Mouse (Mus musculus): ENCODE measurements around the gene Gm4894.

The Gm4894 gene

DNA sequence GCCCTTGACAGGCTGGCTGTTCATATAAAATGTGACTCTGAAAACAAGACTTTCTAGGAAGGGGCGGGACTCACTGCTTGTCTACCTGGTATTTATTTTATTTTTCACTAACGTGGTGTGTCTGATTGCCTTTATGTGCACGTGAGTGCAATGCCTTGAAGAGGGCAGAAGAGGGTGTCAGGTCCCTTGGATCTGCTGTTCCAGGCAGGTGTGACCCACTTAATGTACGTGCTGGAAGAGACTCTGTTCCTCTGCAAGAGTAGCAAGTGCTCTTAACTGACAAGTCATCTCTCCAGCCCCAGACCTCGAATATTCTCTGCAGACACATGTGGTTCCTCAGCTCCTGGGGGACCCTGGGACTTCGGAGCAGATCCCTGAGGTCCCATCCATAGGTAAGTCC lies at the start of gene Gm4894:
Gene Gm4894, plus strand, starts transcription at position 301 of the 400 bp plus-strand sequence.
- DNase-seq: no peak

DNA sequence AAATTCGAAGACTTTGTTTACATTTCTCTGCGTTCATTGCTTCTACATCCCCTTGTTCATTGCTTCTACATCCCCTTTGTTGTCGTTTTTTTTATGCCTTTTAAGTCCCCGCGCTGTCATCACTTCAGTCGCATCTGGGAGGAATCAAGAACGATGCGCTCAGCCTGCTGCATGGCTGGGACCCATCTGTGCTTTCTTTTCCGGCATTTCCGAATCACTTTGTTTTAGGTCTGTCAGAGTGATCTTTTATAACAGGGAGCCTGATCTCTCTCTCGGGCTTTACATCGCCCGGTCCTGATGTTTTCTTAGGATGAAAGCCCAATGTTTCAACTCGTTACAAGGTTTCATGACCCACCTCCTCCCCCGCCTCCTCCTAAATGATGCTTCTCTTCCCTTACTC lies 44.0 kb upstream of the Gm4894 start:
- DNase-seq: no peak

DNA sequence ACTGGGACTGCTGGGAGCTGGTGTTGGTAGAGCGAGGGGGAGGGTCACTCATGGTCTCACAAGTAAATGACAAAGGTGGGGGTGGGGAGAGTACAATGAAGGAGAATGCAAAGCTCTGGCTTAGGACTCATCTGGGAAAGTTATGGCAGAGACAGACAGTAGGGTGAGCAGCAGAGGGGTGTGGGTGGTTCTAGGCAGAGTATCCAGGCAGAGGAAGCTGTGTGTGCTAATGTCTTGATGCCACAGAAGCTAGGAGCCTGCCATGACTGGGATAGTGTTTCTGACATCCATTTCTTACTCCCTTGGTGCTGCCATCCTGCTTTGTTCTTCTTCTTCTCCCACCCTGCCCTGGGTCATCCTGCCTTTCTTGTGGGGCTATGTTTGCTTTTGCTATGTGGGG lies 38.8 kb upstream of the Gm4894 start:
- no peak for DNase-seq

DNA sequence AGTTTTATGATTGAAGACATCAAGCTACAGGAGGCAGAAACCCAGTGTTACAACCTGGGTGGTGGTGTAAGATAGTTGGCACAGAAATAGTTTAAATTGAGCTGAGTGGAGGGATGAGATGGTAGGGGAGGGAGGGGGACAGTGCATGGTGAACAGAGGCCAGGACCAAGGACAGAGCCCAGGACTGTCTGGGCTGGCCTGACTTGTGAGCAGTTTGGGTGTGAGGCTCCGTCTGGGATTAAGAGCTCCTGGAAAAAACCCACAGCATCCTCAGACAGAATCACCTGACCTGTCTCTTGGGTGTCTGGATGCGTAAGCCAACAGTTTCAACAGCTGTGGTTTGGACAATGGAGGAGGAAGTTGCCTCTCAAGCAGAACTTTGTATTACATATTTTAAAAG lies 35.6 kb upstream of the Gm4894 start:
- DNase-seq: no peak

DNA sequence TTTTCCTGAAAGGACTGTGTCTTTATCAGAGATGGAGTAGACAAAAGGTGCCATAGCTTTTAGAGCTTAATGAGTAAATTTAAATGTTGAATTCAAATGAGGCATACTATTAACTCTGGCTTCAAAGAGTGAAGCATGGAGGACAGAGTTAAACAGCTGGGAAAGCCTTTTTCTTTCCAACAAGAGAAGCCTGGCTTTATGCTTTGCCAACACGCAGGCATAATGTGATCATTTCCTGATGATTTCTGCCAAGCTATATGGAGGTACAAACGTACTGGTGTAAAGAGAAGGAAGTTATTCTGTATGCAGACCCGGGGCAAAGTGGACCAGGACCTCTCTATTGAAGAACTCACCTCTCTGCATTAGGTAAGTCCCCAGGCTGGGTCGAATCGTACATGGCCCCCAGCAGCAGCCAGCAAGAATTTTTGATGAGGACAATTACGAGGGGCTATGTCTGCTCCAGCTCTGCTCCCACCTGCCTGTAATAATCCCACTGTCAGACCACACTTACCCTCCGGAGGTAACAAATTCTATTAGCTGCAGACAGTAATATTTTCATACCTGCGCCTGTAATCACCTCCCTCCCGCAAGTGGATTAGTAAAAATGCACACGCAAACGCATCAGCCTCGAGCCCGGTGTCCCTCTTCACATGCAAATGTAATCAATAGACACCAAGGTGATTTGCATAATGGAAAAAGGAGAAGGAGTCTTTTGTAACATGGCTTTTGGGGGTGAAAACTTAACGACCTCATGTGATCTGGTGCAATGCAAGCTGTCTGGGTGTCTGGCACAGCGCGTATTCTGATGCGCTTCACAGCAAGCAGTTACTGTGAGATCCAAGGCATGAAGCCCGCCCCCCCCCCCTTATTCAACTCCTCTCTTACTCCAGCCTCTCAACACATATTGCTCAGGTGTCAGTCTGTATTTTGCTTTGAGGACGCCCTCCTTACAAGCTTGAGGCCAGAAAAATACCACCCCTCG lies 32.4 kb upstream of the Gm4894 start:
- DNase-seq: no peak

DNA sequence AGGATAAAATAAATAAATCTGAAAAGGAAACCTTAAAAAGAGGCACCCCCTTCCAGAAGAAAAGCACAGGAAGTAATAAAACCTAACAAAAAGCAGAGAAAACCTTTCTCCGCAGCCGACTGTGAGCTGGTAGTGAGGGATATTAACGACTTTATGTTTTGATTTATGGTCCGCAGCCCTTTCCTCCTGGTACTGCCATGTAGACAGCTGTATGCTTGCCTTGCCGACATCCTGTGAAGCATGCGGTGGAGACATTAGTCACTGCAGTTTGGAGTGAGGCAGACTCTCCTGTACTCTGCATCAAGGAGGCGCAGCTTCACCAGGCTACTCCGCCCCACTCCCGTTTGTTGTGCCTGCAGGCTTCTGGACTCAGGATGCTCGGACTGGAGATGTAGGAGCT lies 25.8 kb upstream of the Gm4894 start:
- DNase-seq: no peak

DNA sequence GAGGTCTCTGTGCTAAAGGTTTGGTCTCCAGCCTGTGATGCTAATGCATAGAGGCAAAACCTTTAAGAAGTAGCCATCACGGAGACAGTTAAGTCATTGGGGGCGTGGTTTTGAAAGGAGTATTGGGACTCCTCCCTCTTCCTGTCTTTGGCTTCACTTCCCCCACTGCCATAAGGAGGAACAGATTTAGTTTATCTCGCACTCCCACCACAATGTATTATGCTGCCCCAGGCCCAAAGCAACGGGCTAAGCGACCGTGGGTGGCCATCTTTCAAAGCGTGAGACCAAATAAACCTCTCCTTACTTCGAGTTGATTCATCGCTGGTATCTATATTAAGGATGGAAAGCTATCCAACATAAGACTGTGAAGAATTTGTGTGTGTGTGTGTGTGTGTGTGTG lies 22.9 kb upstream of the Gm4894 start:
- no peak for DNase-seq

DNA sequence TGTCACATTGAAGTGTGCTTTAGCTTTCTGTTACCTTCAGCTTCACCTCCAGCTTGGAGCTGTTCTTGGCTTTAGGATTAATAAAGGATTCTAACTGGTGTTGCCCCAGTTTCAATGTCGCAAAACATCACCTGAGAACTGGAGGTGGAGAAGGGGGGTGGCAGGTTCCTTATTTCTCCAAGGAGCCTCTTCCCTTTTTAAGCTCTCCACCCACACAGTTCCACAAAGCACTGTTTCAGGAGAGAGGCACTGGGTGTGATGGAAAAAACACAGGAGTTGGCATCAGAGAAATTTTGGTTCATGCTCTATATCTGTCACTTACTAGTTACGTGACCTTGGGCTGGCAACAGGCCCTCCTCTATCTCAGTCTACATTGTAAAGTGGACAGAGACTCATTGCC lies 21.3 kb upstream of the Gm4894 start:
- DNase-seq: no peak

DNA sequence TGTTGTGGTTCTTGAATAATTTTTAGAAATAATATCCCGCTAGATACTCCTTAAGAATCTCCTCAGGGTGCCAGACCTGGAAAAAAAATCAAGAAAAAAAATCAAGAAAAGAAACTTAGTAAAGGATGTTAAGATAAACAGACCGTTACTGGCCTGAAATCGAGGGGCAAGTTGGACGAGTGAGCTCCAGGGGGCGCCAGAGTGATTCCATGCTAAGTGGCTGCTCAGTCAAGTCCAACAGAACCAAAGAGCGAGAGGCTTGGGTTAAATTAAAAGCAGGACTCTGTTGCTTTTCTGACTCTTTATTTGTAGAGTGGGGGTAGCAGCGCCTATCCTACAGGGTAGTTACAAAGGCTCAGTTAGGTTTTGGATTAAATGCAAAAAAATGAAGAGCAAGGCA lies 3.5 kb upstream of the Gm4894 start:
- peak; percentile 64 for DNase-seq

DNA sequence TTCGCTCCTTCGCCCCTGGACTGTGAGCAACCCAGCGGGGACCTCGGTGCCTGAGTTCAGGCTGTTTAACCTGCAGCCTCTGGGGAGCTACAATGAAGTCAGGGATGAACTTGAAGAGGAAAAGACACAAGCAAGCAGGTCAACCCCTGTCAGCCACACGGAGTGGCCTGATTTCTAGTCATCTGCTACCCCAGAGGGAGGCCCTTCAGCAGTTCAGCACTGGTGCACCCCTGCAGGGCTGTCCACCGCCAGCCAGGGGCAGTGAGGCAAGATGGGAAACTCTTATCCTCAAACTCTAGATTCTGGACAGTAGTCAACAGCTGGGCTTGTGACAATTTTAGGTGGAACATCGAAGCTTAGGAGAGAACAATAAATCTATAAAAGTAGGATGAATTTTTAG lies 18.6 kb downstream of the Gm4894 start:
- no peak for DNase-seq

DNA sequence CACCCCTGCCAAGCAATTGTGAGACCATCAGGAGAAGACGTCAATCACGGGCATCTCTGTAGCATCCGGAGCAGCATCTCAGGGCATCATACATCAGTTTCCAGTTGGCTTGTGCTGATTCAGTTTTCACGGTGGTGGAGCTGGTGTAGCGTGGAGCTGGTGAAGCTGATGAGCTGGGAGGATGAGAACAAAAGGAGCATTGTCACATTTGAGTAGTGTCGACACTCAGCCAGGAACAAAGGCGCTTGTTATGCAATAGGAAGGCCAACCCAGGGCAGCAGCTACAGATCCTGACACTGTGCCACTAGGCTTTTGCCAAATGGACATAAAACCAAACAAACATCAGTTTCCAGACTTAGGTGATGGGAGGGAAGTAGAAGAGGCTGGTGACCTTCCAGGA lies 23.2 kb downstream of the Gm4894 start:
- DNase-seq: no peak

DNA sequence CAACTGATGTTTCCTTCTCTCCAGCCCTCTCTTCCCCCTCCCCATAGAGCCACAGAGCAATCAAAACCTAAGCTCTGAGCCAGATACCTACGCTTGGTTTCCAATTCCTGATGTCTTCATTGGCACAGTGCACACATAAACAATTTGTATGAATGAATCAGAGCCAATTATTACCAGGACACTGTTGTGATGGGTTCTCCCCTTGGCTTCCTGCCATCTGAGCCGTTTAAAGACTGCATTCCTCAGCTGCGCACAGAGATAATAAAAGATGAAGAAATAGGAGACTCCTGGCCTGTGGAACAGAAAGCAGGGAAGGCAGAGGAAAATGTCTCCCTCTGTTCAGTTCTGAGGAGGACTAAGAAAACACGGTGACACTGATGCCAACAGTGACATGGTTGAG lies 25.6 kb downstream of the Gm4894 start:
- DNase-seq: no peak

DNA sequence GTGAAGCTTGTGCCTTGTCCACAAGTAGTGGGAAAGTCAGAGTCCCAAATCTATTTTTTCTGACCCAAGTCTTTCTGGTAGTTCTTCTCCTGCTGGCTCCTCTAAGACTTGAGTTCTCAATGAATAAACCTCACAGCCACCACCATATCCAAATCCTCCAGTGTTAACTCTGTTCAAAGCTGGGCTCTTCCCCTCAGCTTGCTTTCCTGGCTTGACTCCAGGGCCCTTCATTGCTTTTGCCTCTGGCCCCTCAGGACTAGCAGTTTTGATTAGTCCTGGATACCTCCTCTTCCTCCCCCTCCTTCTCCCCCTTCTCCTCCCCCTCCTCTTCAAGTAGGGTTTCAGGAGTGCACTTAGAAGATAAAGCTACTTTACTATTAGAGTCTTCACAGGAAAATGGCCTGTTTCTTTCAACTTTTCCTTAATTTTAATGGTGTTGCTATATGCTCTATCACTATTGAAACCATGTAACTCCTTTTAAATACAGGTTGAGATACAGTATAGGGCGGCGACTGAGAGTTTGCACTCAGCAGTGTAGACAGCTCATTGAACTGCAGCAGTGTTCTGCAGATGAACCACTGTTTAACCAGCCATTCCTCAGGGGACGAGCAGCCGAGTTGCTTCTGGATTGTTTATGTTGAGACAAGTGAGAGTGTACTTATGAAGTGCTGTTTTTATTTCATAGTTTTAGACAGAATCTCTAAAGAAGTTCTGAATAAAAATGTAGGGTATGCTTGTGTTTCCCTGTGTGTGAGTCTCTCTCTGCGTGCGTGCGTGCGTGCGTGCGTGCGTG lies 26.4 kb downstream of the Gm4894 start:
- no peak for DNase-seq

DNA sequence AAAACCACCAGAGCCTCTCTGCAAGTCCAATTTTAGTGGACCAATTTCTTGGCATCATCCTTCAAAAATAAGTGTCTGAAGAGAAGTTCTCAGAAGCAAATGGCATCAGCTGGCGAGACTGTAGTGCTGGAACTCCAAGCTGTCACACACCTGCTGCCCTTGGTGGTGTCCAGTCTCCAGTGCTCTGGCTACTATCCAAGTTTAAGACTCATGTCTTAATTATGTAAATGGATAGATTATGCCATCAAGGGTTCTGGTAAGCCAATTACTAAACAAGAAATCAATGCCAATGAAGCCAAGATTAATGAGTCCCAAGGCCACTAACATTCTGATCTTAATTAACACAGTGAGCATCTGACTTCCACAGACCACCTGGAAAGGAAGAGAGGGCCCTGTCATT lies 44.8 kb downstream of the Gm4894 start:
- DNase-seq: no peak

DNA sequence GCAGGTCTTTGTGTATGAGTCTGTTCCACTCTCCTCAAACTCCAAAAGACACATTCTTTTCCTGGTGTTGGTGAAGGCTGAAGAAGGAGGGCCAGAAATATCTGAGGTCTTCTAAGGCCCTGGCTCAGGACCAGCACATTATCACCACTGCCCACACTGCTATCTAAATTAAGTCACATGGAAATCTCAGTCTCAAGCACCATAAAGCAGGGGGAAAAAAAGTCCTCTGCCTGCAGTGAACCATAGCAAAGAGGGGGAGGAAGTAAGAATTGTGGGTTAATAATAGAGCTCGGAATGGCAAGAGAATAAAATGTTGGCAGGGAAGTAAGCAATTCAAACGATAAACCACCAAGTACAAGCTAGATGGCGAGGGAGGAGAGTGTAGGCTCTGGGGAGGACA lies 57.2 kb downstream of the Gm4894 start:
- DNase-seq: no peak

DNA sequence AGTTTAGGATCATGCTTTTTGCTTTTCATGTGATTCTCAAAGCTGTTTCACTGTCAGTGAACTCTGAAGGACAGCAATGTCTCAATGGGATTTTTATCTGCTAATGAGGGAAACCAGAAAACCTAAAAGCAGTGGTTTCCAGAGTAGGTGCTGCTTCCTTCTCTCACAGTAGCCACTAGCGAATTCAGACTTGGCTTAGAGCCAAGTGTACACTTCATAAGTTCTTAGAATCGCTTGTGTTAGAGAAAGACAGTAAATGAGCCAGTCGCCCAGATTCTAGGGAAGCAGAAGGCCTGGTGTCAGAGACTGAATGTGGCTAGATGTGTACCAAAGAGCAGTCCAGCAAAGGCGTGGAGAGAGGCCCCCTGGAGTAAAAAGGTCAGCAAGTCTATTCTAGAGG lies 60.5 kb downstream of the Gm4894 start:
- no peak for DNase-seq

DNA sequence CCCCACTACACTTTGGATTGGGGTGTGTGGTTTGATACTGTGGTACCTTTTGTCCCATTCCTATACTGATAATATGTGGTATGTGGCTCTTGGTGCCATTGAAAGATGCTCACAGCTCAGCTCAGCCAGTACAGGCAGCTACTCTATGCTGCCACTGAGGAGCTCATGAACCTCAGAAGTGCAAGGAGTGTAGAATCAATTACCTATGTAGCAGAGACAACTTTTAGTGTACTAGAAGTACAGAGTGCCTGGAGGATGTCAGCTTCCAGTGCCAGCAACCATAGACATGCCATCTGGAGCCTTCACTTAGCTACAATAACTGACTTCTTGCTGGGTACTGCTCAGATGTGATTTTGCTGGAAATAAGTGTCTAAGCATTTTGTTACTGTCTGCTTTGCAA lies 68.3 kb downstream of the Gm4894 start:
- no peak for DNase-seq
